Mouse (Mus musculus): ENCODE results near the gene Tmem107.
A peak's percentile ranks its signal among the peaks of the same experiment; 100 is the strongest.

Gene Tmem107

DNA sequence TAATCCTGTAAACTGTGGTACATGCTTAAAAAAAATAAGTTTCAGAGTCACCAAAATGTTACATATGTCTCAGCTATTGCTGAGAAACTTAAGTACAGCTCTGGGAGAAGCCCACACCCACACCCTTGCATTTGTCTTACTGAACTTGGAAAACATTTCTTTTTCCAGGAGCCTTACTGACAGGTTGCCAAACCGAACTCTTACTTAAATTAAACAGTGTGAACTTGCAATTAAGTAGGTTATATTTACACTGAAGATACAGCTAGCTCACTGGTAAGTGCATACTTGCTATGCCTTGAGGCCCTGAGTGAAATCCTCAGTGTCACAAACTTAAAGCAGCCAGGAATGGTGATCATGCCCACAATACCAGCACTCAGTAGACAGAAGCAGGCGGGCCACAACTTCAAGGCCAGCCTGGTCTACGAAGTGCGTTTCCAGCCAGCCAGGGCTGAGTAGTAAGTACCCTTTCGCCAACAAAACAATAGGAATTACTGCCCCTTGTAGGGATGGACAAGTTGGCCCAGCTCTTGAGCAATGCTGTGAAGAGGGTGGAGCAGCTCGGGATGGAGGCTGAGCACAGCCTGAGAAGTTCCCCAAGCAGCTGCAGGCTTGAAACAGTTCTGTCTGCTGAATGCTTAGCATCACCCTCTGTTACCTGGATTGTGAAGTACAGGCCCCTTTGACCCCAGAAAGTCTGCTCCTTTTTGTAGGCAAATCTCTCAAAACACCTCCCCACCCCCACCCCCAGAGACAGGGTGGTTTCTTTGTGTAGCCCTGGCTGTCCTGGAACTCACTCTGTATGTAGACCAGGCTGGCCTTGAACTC is 3.6 kb downstream of the Tmem107 start:
- peak; percentile 75 for DNase-seq (ENCODE audit: low read depth, low spot score)

DNA sequence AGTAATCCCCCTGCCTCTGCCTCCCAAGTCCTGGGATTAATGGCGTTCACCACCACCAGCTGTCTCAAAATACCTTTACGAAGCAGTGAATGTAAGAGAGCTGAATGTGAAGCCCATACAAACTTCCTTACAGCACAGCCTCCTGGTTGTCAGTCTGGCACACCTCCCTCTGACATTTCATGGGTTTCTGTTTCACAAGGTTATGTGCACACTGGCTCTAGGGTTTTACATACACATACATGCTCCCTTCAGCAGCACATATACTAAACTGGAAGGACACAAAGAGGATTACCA is 4.1 kb downstream of the Tmem107 start:
- no peak for DNase-seq (ENCODE audit: low read depth, low spot score)

DNA sequence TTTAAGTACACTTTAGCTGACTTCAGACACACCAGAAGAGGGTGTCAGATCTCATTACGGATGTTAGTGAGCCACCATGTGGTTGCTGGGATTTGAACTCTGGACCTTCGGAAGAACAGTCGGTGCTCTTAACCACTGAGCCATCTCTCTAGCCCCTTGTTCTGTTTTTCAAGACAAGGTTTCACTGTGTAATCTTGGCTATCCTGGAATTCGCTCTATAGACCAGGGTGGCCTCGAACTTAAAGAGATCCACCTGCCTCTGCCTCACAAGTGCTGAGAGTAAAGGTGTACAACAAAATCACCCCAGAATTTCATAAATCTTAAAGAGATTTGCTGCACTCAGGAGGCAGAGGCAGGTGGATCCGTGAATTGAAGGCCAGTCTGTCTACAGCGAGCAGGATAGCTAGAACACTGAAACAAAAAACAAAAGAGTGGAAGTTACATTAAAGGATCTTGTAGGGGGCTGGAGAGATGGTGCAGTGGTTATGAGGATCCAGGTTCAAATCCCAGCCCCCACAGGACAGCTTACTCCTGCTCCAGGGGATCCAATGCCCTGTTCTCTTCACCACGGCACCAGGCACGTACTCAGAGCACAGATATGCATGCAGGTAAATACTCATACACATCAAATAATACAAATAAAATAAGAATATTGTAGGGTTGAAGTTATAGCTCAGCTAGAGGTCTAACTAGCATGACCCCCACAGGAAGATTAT is 5.3 kb downstream of the Tmem107 start:
- no peak for DNase-seq (ENCODE audit: low read depth, low spot score)

GRCm38 (mm10) chr11:69076572-69076971 is 6.0 kb downstream of the Tmem107 start:
- DNase-seq (ENCODE audit: low read depth, low spot score) = peak; percentile 43

DNA sequence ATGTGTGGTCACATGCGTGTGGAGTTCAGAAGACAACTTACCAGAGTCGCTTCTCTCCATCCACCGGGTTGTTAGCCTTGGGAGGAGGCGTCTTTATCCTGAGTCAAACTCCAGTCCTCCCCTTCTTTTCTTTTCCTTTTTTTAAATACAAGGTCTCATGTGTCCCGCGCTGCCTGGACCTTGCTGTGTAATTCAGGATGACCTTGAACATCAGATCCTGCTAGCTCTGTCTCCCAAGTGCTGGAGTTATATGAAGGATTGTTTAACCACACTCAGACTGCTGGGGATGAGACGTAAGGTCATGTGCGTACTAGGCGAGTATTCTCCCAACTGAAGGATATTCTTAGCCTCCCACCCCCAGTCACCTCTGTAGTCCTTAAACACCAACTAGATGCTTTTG is 6.7 kb downstream of the Tmem107 start:
- DNase-seq (ENCODE audit: low read depth, low spot score) = no peak

DNA sequence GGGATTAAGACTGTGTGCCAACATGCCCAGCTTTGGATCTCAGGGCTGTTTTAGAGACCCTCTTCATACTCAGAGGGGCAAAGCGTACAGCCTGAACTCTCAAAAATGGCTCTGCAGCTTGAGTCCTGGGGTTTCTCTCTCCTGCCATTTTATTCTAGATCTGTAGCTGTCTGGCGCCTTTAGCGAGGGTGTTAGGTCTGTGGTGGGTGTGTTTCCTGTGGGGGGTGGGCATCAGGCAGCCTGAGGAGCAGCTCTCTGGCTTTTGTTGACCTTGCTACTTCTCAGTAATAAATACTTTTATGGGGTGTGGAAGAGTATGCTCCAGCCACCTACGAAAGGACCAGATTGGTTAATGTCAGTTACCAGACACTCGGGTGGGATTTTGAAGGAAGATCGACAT is 7.4 kb downstream of the Tmem107 start:
- DNase-seq (ENCODE audit: low read depth, low spot score) = no peak

DNA sequence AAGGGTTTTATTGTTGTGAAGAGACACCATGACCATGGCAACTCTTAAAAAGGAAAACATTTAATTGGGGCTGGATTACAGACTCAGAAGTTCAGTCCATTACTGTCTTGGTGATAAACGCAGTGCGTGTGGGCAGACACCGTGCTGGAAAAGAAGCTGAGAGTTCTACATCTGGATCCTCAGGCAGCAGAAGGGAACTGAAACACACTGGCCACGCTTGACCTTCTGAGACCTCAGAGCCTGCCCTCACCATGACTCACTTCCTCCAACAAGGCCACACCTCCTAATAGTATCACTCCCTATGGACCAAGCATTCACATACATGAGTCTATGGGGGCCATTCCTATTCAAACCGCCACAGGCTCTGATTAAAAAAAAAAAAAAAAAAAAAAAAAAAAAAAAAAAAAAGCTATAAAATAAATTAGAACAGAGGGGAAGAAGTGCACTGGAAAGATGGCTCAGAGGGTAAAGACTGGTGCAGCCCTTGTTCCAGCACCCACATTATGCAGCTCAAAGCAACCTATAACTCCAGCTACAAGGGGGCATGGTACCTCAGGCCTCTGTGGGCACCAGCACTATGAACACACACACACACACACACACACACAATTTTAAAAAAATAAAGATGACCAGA is 8.3 kb downstream of the Tmem107 start:
- DNase-seq (ENCODE audit: low read depth, low spot score) = no peak

- no peak for DNase-seq (ENCODE audit: low read depth, low spot score)
Measured at GRCm38 (mm10) chr11:69080102-69080854, 9.7 kb downstream of the Tmem107 start.

GRCm38 (mm10) chr11:69080855-69081222 is 10.2 kb downstream of the Tmem107 start:
- no peak for DNase-seq (ENCODE audit: low read depth, low spot score)

DNA sequence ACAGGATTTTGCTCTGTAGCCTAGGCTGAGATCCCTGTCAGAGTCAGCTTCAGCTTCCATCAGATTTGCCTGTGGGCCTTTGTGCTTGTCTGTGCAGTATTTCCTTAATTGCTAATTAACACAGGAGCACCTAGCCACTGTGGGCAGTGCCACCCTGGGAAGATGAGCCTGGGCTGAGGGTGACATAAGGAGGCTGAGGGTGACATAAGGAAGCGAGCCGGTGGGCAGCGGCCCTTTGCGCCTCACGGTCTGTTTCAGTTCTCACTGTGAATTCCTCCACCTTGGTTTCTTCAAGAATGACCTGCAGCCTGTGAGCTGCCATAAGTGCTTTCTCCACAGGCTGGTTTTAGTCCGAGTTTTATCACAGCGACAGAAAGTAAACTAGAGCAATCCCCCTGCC is 11.0 kb downstream of the Tmem107 start:
- DNase-seq (ENCODE audit: low read depth, low spot score) = no peak

DNA sequence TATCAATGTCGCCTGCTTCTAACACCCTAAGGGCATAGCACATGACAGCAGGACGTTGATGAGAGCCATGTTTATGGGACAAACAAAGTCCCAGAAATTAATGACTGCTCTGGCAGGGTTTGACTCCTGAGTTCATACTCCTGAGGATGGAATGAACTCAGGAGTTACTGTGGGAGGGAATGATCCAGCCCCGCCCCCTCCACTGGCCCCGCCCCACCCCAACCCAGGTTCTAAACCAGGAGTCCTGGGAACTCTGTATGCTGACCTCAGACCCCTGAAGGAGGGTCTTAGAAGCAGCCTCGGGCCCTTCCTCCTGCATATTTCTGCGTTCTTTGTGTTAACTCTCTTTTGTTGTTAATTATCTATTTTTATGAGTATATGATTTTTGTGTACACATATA is 15.0 kb downstream of the Tmem107 start:
- no peak for DNase-seq (ENCODE audit: low read depth, low spot score)

DNA sequence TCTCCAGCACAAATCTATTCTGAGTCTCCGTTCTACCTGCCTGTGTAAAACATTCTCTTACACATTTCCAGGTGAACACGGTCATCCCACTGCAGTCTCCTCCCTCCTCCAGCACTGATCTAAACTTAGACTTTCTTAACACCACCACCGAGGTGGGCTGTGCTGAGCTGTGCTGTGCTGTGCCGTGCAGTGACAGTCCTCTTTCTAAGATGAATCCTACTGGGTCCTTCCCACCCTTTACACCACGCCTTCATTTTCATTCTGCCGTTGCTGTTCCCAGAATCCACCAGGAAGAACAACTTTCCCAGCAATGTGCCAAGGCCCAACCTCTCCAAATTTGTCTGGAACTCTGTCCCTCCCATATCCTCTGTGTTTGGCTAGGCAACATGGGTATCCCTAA is 15.8 kb downstream of the Tmem107 start:
- DNase-seq (ENCODE audit: low read depth, low spot score) = peak; percentile 89

DNA sequence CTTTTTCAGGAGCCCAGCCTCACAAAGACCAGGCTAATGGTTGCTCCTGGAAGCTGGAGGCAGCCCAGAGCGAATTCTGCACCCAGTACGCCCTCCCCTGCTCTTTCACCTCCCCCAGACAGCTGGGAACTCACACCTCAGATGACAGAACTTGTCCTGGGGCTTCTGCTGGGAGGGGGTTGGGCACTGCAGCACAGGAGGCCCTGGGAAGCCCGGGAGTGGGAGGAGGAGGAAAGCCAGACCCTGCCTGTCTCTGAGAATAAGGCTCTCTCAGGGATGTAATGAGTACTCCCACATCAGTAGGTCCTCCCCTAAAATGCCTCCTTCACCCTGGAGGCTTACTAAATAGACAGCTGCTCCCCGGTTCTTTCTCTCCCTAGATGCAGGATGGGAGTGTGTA is 16.5 kb downstream of the Tmem107 start:
- peak; percentile 84 for DNase-seq (ENCODE audit: low read depth, low spot score)

GRCm38 (mm10) chr11:69087597-69087996 is 17.0 kb downstream of the Tmem107 start:
- DNase-seq (ENCODE audit: low read depth, low spot score) = no peak

DNA sequence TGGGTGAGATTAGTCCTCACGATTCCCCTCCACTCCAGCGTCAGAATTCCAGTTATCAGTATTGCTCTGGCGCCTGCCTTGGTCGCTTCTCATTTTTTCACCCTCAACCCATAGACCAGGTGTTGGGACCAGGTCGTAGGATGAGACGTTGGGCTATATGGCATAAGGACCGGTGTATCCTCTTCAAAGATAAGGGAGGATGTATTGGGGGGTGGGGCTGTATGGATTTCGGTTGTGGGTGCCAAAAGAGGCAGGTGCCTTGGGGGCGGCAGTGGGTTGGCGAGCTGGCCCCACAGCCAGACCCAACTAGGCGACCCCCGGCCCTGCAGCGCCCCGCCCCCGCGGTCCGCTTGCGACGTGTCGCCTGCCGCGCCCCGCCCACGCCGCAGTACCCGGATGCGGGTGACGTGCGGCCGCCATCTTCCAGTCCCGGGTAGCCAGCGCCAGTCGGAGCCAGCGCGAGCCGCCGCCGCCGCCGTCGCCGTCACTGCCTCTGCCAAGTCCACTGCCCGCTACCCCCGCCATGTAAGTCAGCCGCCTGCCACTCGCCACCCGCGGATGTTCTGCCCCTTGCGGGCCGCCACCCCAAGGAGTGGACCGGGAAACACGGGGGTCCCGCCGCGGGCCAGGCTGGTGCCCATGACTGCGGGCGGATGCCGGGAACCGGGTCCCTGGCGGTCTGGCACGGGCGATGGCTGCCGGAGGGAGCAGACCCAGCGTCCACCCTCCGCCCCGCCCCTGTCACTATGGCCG is 17.7 kb downstream of the Tmem107 start, which contains the start of gene Vamp2:
Gene Vamp2, plus strand, starts transcription at position 388 of the 753 bp plus-strand sequence.
- DNase-seq (ENCODE audit: low read depth, low spot score) = peak; percentile 94

- DNase-seq (ENCODE audit: low read depth, low spot score) = peak; percentile 53
Measured at GRCm38 (mm10) chr11:69088856-69089615, 18.4 kb downstream of the Tmem107 start.

- no peak for DNase-seq (ENCODE audit: low read depth, low spot score)
Measured at GRCm38 (mm10) chr11:69089616-69090290, 19.1 kb downstream of the Tmem107 start.

DNA sequence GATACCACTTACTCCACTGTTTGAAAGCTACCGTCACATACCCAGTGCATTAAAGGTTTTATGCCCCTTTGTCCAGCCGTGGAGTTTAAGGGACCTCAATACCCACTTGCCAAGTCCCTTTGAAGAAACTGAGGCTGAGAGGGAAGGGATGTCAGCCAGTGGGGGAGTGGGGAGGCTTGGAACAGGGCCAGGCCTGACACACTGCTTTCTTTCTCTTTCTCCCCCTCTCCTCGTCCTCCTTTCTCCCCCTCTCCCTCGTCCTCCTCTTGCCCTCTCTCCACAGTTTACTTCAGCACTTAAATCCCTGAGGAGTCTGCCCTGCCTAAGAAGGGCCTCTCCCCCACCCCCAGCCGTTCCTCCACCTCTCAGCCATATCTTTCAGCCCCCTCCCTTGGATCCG is 19.8 kb downstream of the Tmem107 start:
- DNase-seq (ENCODE audit: low read depth, low spot score) = no peak

DNA sequence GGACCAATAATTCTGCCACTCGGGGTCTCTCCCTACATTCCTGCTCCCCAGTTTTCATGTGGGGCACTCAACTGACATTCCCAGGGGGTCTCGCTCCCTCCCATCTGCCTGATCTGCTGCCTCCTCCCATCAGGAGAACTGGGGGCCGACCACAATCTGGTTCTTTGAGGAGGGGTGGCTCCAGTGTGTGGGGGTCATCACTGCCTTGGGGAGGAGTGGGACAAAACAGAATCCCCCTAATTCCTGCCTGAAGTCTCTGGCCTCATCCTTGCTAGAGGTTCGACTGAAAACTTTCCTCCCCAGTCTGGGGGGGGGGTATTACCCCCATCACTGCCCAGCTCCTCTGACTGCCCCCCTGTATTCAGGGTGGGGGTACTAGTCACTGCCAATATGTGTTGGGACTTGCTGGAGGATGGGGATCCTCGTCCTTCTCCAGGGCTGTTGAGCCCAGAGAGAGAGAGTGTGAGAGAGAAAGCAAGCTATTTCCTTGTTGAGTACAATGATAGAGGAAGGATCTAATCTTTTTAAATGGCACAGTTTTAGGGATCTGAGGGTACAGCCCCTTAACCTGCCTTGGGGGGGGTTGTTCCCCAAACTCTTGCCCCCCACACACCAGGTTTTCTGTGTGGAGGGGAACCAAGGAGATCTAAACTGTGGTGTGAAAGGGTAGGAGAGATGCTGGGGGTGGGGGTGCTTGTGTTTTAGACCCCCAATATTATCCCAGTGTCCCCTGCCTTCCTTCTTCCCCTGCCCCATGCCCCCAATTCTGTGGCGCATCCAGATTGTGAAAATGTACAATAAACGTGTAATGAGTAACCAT is 21.2 kb downstream of the Tmem107 start:
- DNase-seq (ENCODE audit: low read depth, low spot score) = no peak
